Mouse (Mus musculus) neural tube, embryonic 15.5 days (tissue): Measurements from ENCODE around the gene Galnt15. TPM values are rescaled to one million over a fixed set of nuclear protein-coding genes. Genes with fewer than 3 reads are reported as not detected.
A peak's percentile ranks its signal among the peaks of the same experiment; 100 is the strongest.
"Not testable (repeated sequence)": the region's sequence is repeated elsewhere in the genome, so short reads cannot be mapped to it uniquely, and the experiment has no call there.

Experiments used
- ATAC-seq: fragments of 200-750 bp; cut with Nextera tagmentation; 2 replicates; pipeline ENCODE4 v1.8.0; 2017; ENCODE audit warnings: mild to moderate bottlenecking, moderate TSS enrichment, moderate library complexity; ENCODE audit not compliant: low FRiP score
- H3K27ac ChIP-seq: fragments of 300-500 bp; sonication (generic); replicated peaks from 2 replicates; pipeline ENCODE4 v1.5.1; 2015; ENCODE audit warnings: mild to moderate bottlenecking, inconsistent platforms
- H3K27me3 ChIP-seq: fragments of 300-500 bp; sonication (generic); replicated peaks from 2 replicates; pipeline ENCODE4 v1.6.1; 2015; ENCODE audit warnings: inconsistent platforms
- H3K36me3 ChIP-seq: fragments of 300-500 bp; sonication (generic); 2 replicates; pipeline ENCODE4 v1.6.1; 2015; ENCODE audit warnings: inconsistent platforms
- H3K4me1 ChIP-seq: fragments of 300-500 bp; sonication (generic); 2 replicates; pipeline ENCODE4 v1.6.1; 2015; ENCODE audit warnings: inconsistent platforms
- H3K4me2 ChIP-seq: fragments of 300-500 bp; sonication (generic); 2 replicates; pipeline ENCODE4 v1.6.1; 2015; ENCODE audit warnings: inconsistent platforms, mild to moderate bottlenecking, moderate library complexity
- H3K4me3 ChIP-seq: fragments of 300-500 bp; sonication (generic); replicated peaks from 2 replicates; pipeline ENCODE4 v1.5.1; 2015; ENCODE audit warnings: mild to moderate bottlenecking, inconsistent platforms
- H3K9ac ChIP-seq: fragments of 300-500 bp; sonication (generic); replicated peaks from 2 replicates; pipeline ENCODE4 v1.6.1; 2015; ENCODE audit warnings: mild to moderate bottlenecking, inconsistent platforms
- H3K9me3 ChIP-seq: fragments of 300-500 bp; sonication (generic); replicated peaks from 2 replicates; pipeline ENCODE4 v1.6.1; 2016; ENCODE audit warnings: inconsistent platforms
- WGBS: fragments of 180-500 bp; shearing (Covaris S2); methylation state at CpG from one replicate; pipeline ENCODE4 v1.1.7; 2015; ENCODE audit warnings: mixed read lengths; 5-methylcytosine and 5-hydroxymethylcytosine counted together
- polyA plus RNA-seq: library from polyadenylated mRNA; unstranded; fragments of >200 nt; fragmentation: Nextera tagmentation; extraction: Ambion mirVana; gene quantifications from 2 replicates; pipeline ENCODE4 v1.2.1, GENCODE M21; 2015

The Galnt15 gene
- polyA plus RNA-seq, 1 experiment from 2014 or later = 0.38 TPM

GRCm38 (mm10) chr14:32076896-32077575, 48.2 kb downstream of the Galnt15 start:
- peak; percentile 59; the same call in 1 of the 2 replicates for ATAC-seq
- no peak overlapping the region for H3K9ac ChIP-seq
- WGBS = 49% methylated on average over 8 of the region's 8 CpGs
- no peak overlapping the region for H3K4me2 ChIP-seq
- no peak overlapping the region for H3K4me3 ChIP-seq
- H3K4me1 ChIP-seq = no peaks in the 10 kb centered on the region
- no peaks in the 10 kb centered on the region for H3K9me3 ChIP-seq
- H3K36me3 ChIP-seq = peaks cover 13% of the 10 kb centered on the region
- H3K27me3 ChIP-seq = no peaks in the 10 kb centered on the region
- no peak overlapping the region for H3K27ac ChIP-seq

GRCm38 (mm10) chr14:32081026-32081425, 52.2 kb downstream of the Galnt15 start:
- Histone ChIP-seq H3K9me3 (no peaks in the 10 kb centered on the region), H3K27me3 (no peaks in the 10 kb centered on the region), H3K4me3 (no peak overlapping the region), H3K36me3 (peaks cover 23% of the 10 kb centered on the region), H3K9ac (no peak overlapping the region), H3K27ac (no peak overlapping the region), H3K4me1 (peaks cover 7% of the 10 kb centered on the region), H3K4me2 (no peak overlapping the region)
- ATAC-seq = no peak
- 83% methylated on average over 10 of the region's 10 CpGs for WGBS

GRCm38 (mm10) chr14:32082891-32083290, 54.1 kb downstream of the Galnt15 start:
- Histone ChIP-seq H3K9ac (no peak overlapping the region), H3K9me3 (no peaks in the 10 kb centered on the region), H3K4me3 (no peak overlapping the region), H3K36me3 (peaks cover 23% of the 10 kb centered on the region), H3K4me2 (no peak overlapping the region), H3K27me3 (no peaks in the 10 kb centered on the region), H3K27ac (no peak overlapping the region), H3K4me1 (peaks cover 20% of the 10 kb centered on the region)
- no peak for ATAC-seq
- WGBS = 96% methylated on average over 6 of the region's 6 CpGs

DNA sequence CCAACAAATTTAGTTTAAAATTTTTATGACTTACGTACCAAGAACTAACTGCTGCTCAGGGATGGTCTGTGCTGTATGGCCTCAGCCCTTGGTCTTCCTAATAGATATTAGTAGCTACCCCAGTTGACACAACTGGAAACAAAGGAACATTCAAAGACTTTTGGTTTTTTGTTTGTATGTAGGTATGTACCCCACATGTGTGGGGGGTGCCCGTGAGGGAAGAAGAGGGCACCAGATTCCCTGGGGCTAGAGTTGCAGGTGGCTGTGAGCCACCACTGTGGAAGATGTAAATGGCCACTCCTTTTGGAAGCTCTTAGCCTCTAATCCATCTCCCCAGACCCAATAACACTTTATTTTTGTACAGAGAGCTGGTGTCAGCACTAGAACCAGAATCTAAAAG, 54.7 kb downstream of the Galnt15 start:
- 94% methylated on average over 2 of the region's 2 CpGs for WGBS
- Histone ChIP-seq H3K4me3 (no peak overlapping the region), H3K4me2 (no peak overlapping the region), H3K27me3 (no peaks in the 10 kb centered on the region), H3K9ac (no peak overlapping the region), H3K4me1 (peaks cover 20% of the 10 kb centered on the region), H3K27ac (no peak overlapping the region), H3K36me3 (peaks cover 23% of the 10 kb centered on the region), H3K9me3 (no peaks in the 10 kb centered on the region)
- no peak for ATAC-seq

GRCm38 (mm10) chr14:32084761-32085485, 56.1 kb downstream of the Galnt15 start, which contains the start of gene Oxnad1:
Oxnad1 (plus strand) TSS chr14:32085374.
- peak; percentile 97 for ATAC-seq
- H3K9me3 ChIP-seq = no peaks in the 10 kb centered on the region
- WGBS = 3% methylated on average over 22 of the region's 22 CpGs
- H3K4me1 ChIP-seq = peaks cover 20% of the 10 kb centered on the region
- peaks cover 23% of the 10 kb centered on the region for H3K36me3 ChIP-seq
- peak within 1 kb of the TSS; percentile 66 for H3K4me2 ChIP-seq
- H3K27me3 ChIP-seq = no peaks in the 10 kb centered on the region
- peak within 1 kb of the TSS; percentile 89 for H3K27ac ChIP-seq
- peak within 1 kb of the TSS; percentile 72 for H3K9ac ChIP-seq
- peak within 1 kb of the TSS; percentile 82 for H3K4me3 ChIP-seq

GRCm38 (mm10) chr14:32085486-32086201, 56.9 kb downstream of the Galnt15 start, which contains the start of gene Dph3:
Dph3 (minus strand) TSS chr14:32085729.
- Histone ChIP-seq H3K27ac (peak within 1 kb of the TSS; percentile 89), H3K9me3 (no peaks in the 10 kb centered on the region), H3K4me3 (peak within 1 kb of the TSS; percentile 82), H3K36me3 (peaks cover 21% of the 10 kb centered on the region), H3K27me3 (no peaks in the 10 kb centered on the region), H3K4me1 (peaks cover 20% of the 10 kb centered on the region), H3K4me2 (peak within 1 kb of the TSS; percentile 66), H3K9ac (peak within 1 kb of the TSS; percentile 72)
- ATAC-seq = peak; percentile 97
- WGBS = under 1% methylated on average over 43 of the region's 43 CpGs

DNA sequence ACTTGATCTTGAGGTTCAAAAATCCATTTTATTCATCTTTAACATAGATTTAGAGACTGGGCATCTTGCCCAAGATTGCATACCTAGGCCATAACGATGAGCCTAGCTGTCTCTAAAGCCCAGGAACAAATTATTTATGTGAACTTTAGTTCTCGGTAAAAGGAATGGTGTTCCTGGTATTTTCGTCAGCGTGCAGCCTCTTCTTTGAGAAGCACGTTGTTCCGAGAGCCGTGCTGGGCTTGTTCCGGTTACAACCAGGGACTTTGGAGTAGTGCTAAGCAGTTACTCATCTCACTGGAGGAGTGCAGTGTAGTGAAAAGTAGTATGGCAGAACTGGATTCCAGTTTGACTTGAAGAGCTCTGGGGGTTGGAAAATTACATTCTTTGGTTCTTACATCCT, 57.4 kb downstream of the Galnt15 start:
- H3K9ac ChIP-seq = peak overlapping the region; percentile 69
- 19% methylated on average over 8 of the region's 8 CpGs for WGBS
- no peaks in the 10 kb centered on the region for H3K27me3 ChIP-seq
- peak overlapping the region; percentile 66 for H3K4me2 ChIP-seq
- H3K4me3 ChIP-seq = peak overlapping the region; percentile 82
- H3K27ac ChIP-seq = peak overlapping the region; percentile 89
- peaks cover 20% of the 10 kb centered on the region for H3K4me1 ChIP-seq
- peaks cover 17% of the 10 kb centered on the region for H3K36me3 ChIP-seq
- no peak for ATAC-seq
- H3K9me3 ChIP-seq = no peaks in the 10 kb centered on the region

- 90% methylated on average over 7 of the region's 7 CpGs for WGBS
Observed at GRCm38 (mm10) chr14:32087584-32088248, 58.9 kb downstream of the Galnt15 start.

DNA sequence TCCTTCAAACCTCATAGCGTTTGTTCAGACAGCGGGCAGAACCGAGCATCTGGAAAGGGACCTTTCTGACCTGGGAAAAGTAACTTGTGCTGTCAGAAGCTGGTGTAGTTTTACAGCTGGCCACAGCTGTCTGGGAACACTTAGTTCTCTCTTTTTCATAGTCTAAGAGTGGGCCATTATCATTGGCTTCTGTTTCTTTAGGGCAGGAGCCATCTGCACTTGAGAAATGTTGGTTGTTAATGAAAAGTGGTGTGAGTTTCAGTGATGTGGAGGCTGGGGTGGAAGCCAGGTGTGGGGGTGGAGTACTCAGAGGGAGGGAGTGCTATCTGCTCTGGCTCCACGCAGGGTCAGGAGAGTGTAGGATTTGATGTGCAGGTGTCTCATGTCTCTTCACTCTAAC, 62.3 kb downstream of the Galnt15 start:
- H3K4me2 ChIP-seq = no peak overlapping the region
- H3K27ac ChIP-seq = no peak overlapping the region
- 85% methylated on average over 4 of the region's 4 CpGs for WGBS
- no peak overlapping the region for H3K9ac ChIP-seq
- H3K9me3 ChIP-seq = no peaks in the 10 kb centered on the region
- no peak for ATAC-seq
- peaks cover 13% of the 10 kb centered on the region for H3K4me1 ChIP-seq
- no peaks in the 10 kb centered on the region for H3K27me3 ChIP-seq
- H3K4me3 ChIP-seq = no peak overlapping the region
- H3K36me3 ChIP-seq = peaks cover 36% of the 10 kb centered on the region

More at GRCm38 (mm10) chr14:32087584-32088248, 58.9 kb downstream of the Galnt15 start:
- peaks cover 20% of the 10 kb centered on the region for H3K4me1 ChIP-seq
- H3K9me3 ChIP-seq, H3K4me3 ChIP-seq, H3K27ac ChIP-seq, H3K27me3 ChIP-seq, ATAC-seq, H3K9ac ChIP-seq, H3K4me2 ChIP-seq: not testable (repeated sequence)
- H3K36me3 ChIP-seq = peaks cover 12% of the 10 kb centered on the region

GRCm38 (mm10) chr14:32091704-32092103, 62.9 kb downstream of the Galnt15 start:
- Histone ChIP-seq H3K4me2 (no peak overlapping the region), H3K4me3 (no peak overlapping the region), H3K4me1 (peaks cover 7% of the 10 kb centered on the region), H3K36me3 (peaks cover 40% of the 10 kb centered on the region), H3K27ac (no peak overlapping the region), H3K9ac (no peak overlapping the region), H3K9me3 (no peaks in the 10 kb centered on the region), H3K27me3 (no peaks in the 10 kb centered on the region)
- 89% methylated on average over 4 of the region's 4 CpGs for WGBS
- no peak for ATAC-seq

DNA sequence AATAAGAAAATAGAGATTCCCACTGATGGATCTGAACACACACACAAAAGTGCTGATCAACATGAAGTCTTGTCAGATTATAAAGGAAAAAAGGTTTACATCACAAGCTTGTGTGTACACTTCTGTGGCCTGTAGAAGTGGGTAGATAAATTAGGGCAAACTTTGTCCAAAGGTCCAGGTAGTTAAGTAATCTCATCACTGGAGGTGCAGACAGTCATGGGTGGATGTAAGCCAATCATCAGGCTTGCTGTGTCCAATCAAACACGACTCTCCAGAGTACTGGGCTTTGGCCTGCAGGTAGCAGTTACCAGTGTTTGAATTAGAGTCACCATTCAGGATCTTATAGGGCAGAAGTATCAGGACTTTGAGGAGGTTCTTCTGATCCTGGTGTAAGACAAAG, 64.2 kb downstream of the Galnt15 start:
- Histone ChIP-seq H3K4me2 (no peak overlapping the region), H3K9ac (no peak overlapping the region), H3K4me1 (no peaks in the 10 kb centered on the region), H3K36me3 (peaks cover 53% of the 10 kb centered on the region), H3K9me3 (no peaks in the 10 kb centered on the region), H3K27me3 (no peaks in the 10 kb centered on the region), H3K27ac (no peak overlapping the region), H3K4me3 (no peak overlapping the region)
- WGBS = 80% methylated on average over 1 of the region's 1 CpGs
- ATAC-seq = no peak
